Mouse (Mus musculus) brown adipose tissue, adult 24 weeks (tissue): ENCODE measurements around the gene Etv5. TPM values are rescaled to one million over a fixed set of nuclear protein-coding genes. Genes with fewer than 3 reads are reported as not detected.
A peak's percentile ranks its signal among the peaks of the same experiment; 100 is the strongest.
"Not testable (repeated sequence)": the region's sequence is repeated elsewhere in the genome, so short reads cannot be mapped to it uniquely, and the experiment has no call there.

Experiments
- H3K27ac ChIP-seq: fragments of 200-500 bp; replicated peaks from 2 replicates; pipeline ENCODE4 v1.5.1; 2012; ENCODE audit warnings: low read depth, mild to moderate bottlenecking, low read length
- H3K4me1 ChIP-seq: fragments of 200-500 bp; 2 replicates; pipeline ENCODE4 v1.6.1; 2012; ENCODE audit warnings: low read length, mixed read lengths; ENCODE audit not compliant: control insufficient read depth, insufficient read depth, insufficient read length
- H3K4me3 ChIP-seq: fragments of 200-500 bp; 2 replicates; pipeline ENCODE4 v1.5.1; 2012; ENCODE audit warnings: low read depth, mild to moderate bottlenecking, low read length, moderate library complexity; ENCODE audit not compliant: insufficient read depth
- polyA plus RNA-seq: library from polyadenylated mRNA; stranded (reverse); fragments of >200 nt; gene quantifications from 2 replicates; pipeline ENCODE4 v1.2.4, GENCODE M21; 2012; ENCODE audit not compliant: missing spikeins, insufficient read depth, insufficient read length

The Etv5 gene
- polyA plus RNA-seq, 1 experiment = 2.2 TPM

GRCm38 (mm10) chr16:22390348-22390897, 49.1 kb downstream of the Etv5 start:
- H3K4me1 ChIP-seq = no peaks in the 10 kb centered on the region
- no peak overlapping the region for H3K4me3 ChIP-seq
- no peak overlapping the region for H3K27ac ChIP-seq

- no peaks in the 10 kb centered on the region for H3K4me1 ChIP-seq
- no peak overlapping the region for H3K27ac ChIP-seq
These were observed 50.2 kb downstream of the Etv5 start for GRCm38 (mm10) chr16:22389146-22389911.

GRCm38 (mm10) chr16:22387731-22388130, 51.8 kb downstream of the Etv5 start:
- no peaks in the 10 kb centered on the region for H3K4me1 ChIP-seq
- H3K27ac ChIP-seq = no peak overlapping the region
- no peak overlapping the region for H3K4me3 ChIP-seq

More at GRCm38 (mm10) chr16:22389146-22389911, 50.2 kb downstream of the Etv5 start:
- no peak overlapping the region for H3K4me3 ChIP-seq

- H3K4me3 ChIP-seq, H3K27ac ChIP-seq, H3K4me1 ChIP-seq: not testable (repeated sequence)
These were observed 57.5 kb downstream of the Etv5 start for GRCm38 (mm10) chr16:22382018-22382417.

GRCm38 (mm10) chr16:22380981-22381380, 58.5 kb downstream of the Etv5 start:
- H3K27ac ChIP-seq = no peak overlapping the region
- H3K4me1 ChIP-seq = no peaks in the 10 kb centered on the region
- H3K4me3 ChIP-seq = no peak overlapping the region

- no peaks in the 10 kb centered on the region for H3K4me1 ChIP-seq
- no peak overlapping the region for H3K27ac ChIP-seq
- no peak overlapping the region for H3K4me3 ChIP-seq
These were observed 59.5 kb downstream of the Etv5 start for GRCm38 (mm10) chr16:22379986-22380385.

- Histone ChIP-seq H3K27ac (no peak overlapping the region), H3K4me3 (no peak overlapping the region), H3K4me1 (no peaks in the 10 kb centered on the region)
These were observed 60.2 kb downstream of the Etv5 start for GRCm38 (mm10) chr16:22379342-22379741.

- H3K4me3 ChIP-seq = no peak overlapping the region
- no peaks in the 10 kb centered on the region for H3K4me1 ChIP-seq
- no peak overlapping the region for H3K27ac ChIP-seq
These were observed 61.8 kb downstream of the Etv5 start for GRCm38 (mm10) chr16:22377714-22378113.

GRCm38 (mm10) chr16:22374898-22375297, 64.6 kb downstream of the Etv5 start:
- H3K27ac ChIP-seq = no peak overlapping the region
- no peak overlapping the region for H3K4me3 ChIP-seq
- no peaks in the 10 kb centered on the region for H3K4me1 ChIP-seq

GRCm38 (mm10) chr16:22372701-22373124, 66.8 kb downstream of the Etv5 start:
- no peak overlapping the region for H3K4me3 ChIP-seq
- no peaks in the 10 kb centered on the region for H3K4me1 ChIP-seq
- no peak overlapping the region for H3K27ac ChIP-seq

GRCm38 (mm10) chr16:22372225-22372624, 67.3 kb downstream of the Etv5 start:
- no peaks in the 10 kb centered on the region for H3K4me1 ChIP-seq
- no peak overlapping the region for H3K27ac ChIP-seq
- H3K4me3 ChIP-seq = no peak overlapping the region

- H3K27ac ChIP-seq = no peak overlapping the region
- no peak overlapping the region for H3K4me3 ChIP-seq
- no peaks in the 10 kb centered on the region for H3K4me1 ChIP-seq
These were observed 72.4 kb downstream of the Etv5 start for GRCm38 (mm10) chr16:22367099-22367498.

- no peak overlapping the region for H3K4me3 ChIP-seq
- no peaks in the 10 kb centered on the region for H3K4me1 ChIP-seq
- no peak overlapping the region for H3K27ac ChIP-seq
These were observed 73.5 kb downstream of the Etv5 start for GRCm38 (mm10) chr16:22366040-22366439.

GRCm38 (mm10) chr16:22365596-22365995, 73.9 kb downstream of the Etv5 start:
- Histone ChIP-seq H3K4me1 (no peaks in the 10 kb centered on the region), H3K4me3 (no peak overlapping the region), H3K27ac (no peak overlapping the region)

- peak overlapping the region; percentile 54 for H3K27ac ChIP-seq
- H3K4me1 ChIP-seq = peaks cover 3% of the 10 kb centered on the region; the same call in 1 of the 2 replicates
- no peak overlapping the region; the same call in 1 of the 2 replicates for H3K4me3 ChIP-seq
These were observed 80.7 kb downstream of the Etv5 start for GRCm38 (mm10) chr16:22358701-22359354.
